Comparison of ENCODE assay signal across 7 mouse cellular contexts in the genomic region with DNA sequence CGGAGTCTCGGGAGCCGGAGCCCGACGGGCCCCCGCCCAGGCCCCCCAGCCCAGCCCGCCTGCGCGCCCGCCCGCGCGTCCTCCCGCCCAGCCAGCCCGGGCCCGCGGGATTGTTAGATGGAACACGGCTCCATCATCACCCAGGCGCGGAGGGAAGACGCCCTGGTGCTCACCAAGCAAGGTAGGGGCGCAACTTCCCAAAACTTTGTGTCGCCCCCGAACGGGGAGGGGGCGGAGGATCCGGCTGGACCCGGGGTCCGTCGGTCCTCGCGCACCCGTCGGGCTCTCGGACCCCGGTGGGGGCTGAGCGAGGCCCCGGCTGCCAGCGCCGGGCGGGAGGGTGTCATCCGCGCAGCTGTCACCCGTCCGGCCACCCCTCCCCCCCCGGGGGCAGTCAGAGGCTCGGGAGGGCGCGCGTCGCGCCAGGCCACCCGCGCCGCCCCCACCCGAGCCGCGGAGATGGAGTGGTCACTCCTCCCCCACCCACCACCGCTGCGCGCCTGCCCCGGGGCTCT. TPM values are rescaled to one million over a fixed set of nuclear protein-coding genes. Genes with fewer than 3 reads are reported as not detected.
DNase-seq lines count a peak whose midpoint lies in the region; ATAC-seq lines count a peak whose summit lies in the region.

No protein-coding gene starts in this region.

- H3K9me3 ChIP-seq in embryonic facial prominence, embryonic 12.5 days, result no peaks in the 10 kb centered on the region
- H3K9me3 ChIP-seq in heart, embryonic 16.5 days (replicated peaks; ENCODE audit: control insufficient read depth, low read length), result no peaks in the 10 kb centered on the region
- no peaks in the 10 kb centered on the region for H3K9me3 ChIP-seq in stomach, embryonic 15.5 days

- DNase-seq in CD8-positive naive resting alpha-beta T cell, adult 2 months (ENCODE audit: low read depth in 2 of 2, low spot score in 2 of 2), result peak; percentile 10 to 18
- peak; percentile 69 for DNase-seq in Muller cell, postnatal 12 days (ENCODE audit: inconsistent ontology term)
- peak; percentile 83 to 89 for DNase-seq in kidney, postnatal 25 days

- peak overlapping the region; percentile 99 for H3K27ac ChIP-seq in embryonic facial prominence, embryonic 12.5 days
- H3K27ac ChIP-seq in heart, embryonic 16.5 days (ENCODE audit: low read length), result peak overlapping the region; percentile 97
- peak overlapping the region; percentile 100 for H3K27ac ChIP-seq in stomach, embryonic 15.5 days

- peak overlapping the region; percentile 100 for H3K4me3 ChIP-seq in embryonic facial prominence, embryonic 12.5 days
- peak overlapping the region; percentile 79 for H3K4me3 ChIP-seq in heart, embryonic 16.5 days (ENCODE audit: low read length)
- H3K4me3 ChIP-seq in stomach, embryonic 15.5 days (replicated peaks), result peak overlapping the region; percentile 90

- peaks cover 43% of the 10 kb centered on the region for H3K4me1 ChIP-seq in embryonic facial prominence, embryonic 12.5 days
- H3K4me1 ChIP-seq in heart, embryonic 16.5 days (ENCODE audit: control insufficient read depth, insufficient read depth, low read length), result peaks cover 42% of the 10 kb centered on the region
- H3K4me1 ChIP-seq in stomach, embryonic 15.5 days, result peaks cover 50% of the 10 kb centered on the region

- 1% methylated on average over 37 of the region's 62 CpGs for WGBS in embryonic facial prominence, embryonic 12.5 days
- WGBS in heart, embryonic 16.5 days, result under 1% methylated on average over 49 of the region's 62 CpGs
- WGBS in stomach, embryonic 15.5 days, result under 1% methylated on average over 32 of the region's 62 CpGs

- ATAC-seq in embryonic facial prominence, embryonic 12.5 days (ENCODE audit: insufficient number of reproducible peaks, insufficient read depth, low FRiP score, low TSS enrichment), result peak; percentile 9
- ATAC-seq in heart, embryonic 16.5 days (replicated peaks; ENCODE audit: extremely low read depth, insufficient read depth, low FRiP score), result peak; percentile 17
- peak; percentile 20 for ATAC-seq in megakaryocyte, adult 5-6 weeks (ENCODE audit: poor library complexity, severe bottlenecking)
- ATAC-seq in stomach, embryonic 15.5 days (ENCODE audit: insufficient read depth, low FRiP score, low read depth), result no peak; the same call in 1 of the 2 replicates

- H3K27me3 ChIP-seq in embryonic facial prominence, embryonic 12.5 days, result no peaks in the 10 kb centered on the region
- no peaks in the 10 kb centered on the region for H3K27me3 ChIP-seq in heart, embryonic 16.5 days (ENCODE audit: control insufficient read depth, insufficient read depth, low read length)
- no peaks in the 10 kb centered on the region for H3K27me3 ChIP-seq in stomach, embryonic 15.5 days (replicated peaks)

- H3K9ac ChIP-seq in embryonic facial prominence, embryonic 12.5 days, result peak overlapping the region; percentile 99
- H3K9ac ChIP-seq in heart, embryonic 16.5 days (ENCODE audit: low read length), result peak overlapping the region; percentile 98
- H3K9ac ChIP-seq in stomach, embryonic 15.5 days, result peak overlapping the region; percentile 96

- 0 out of 2 replicates have a peak, but pooled peaks cover 9% of the 10 kb centered on the region for H3K36me3 ChIP-seq in embryonic facial prominence, embryonic 12.5 days
- H3K36me3 ChIP-seq in heart, embryonic 16.5 days (ENCODE audit: control insufficient read depth, insufficient read depth), result no peaks in the 10 kb centered on the region
- no peaks in the 10 kb centered on the region for H3K36me3 ChIP-seq in stomach, embryonic 15.5 days

- H3K4me2 ChIP-seq in embryonic facial prominence, embryonic 12.5 days (replicated peaks), result peak overlapping the region; percentile 98
- H3K4me2 ChIP-seq in heart, embryonic 16.5 days (ENCODE audit: low read depth, low read length), result peak overlapping the region; percentile 82
- H3K4me2 ChIP-seq in stomach, embryonic 15.5 days, result peak overlapping the region; percentile 77

RNA-seq across cellular contexts. Expression of a gene that starts 0.7 kb away (rescaled TPM):
- 85.1 and 91.0 TPM in 2 replicates for polyA plus RNA-seq in embryonic facial prominence, embryonic 12.5 days (2016; fragmentation: Nextera tagmentation; extraction: Ambion mirVana)
- polyA plus RNA-seq in heart, embryonic 16.5 days (2015; fragmentation: Nextera tagmentation; extraction: Ambion mirVana), result 38.2 and 41.8 TPM in 2 replicates
- total RNA-seq in megakaryocyte, adult 5-6 weeks (2015), result 73.2 and 75.2 TPM in 2 replicates
- total RNA-seq in megakaryocyte, adult 5-6 weeks (2017), result 38.0 and 41.9 TPM in 2 replicates
- 57.0 and 63.2 TPM in 2 replicates for polyA plus RNA-seq in stomach, embryonic 15.5 days (2015; fragmentation: Nextera tagmentation; extraction: Ambion mirVana)

RNA-seq across cellular contexts. Expression of a gene that starts 21.3 kb away (rescaled TPM):
- polyA plus RNA-seq in embryonic facial prominence, embryonic 12.5 days (2016; fragmentation: Nextera tagmentation; extraction: Ambion mirVana), result 3.3 and 3.9 TPM in 2 replicates
- polyA plus RNA-seq in heart, embryonic 16.5 days (2015; fragmentation: Nextera tagmentation; extraction: Ambion mirVana), result 0.27 and 0.84 TPM in 2 replicates
- 0.07 TPM in 1 of 2 replicates, not detected in the other for total RNA-seq in megakaryocyte, adult 5-6 weeks (2015)
- 0.04 and 0.16 TPM in 2 replicates for total RNA-seq in megakaryocyte, adult 5-6 weeks (2017)
- polyA plus RNA-seq in stomach, embryonic 15.5 days (2015; fragmentation: Nextera tagmentation; extraction: Ambion mirVana), result 0.52 and 0.60 TPM in 2 replicates

RNA-seq across cellular contexts. Expression of a gene that starts 51.5 kb away (rescaled TPM):
- 76.5 and 84.1 TPM in 2 replicates for polyA plus RNA-seq in embryonic facial prominence, embryonic 12.5 days (2016; fragmentation: Nextera tagmentation; extraction: Ambion mirVana)
- 89.3 and 93.4 TPM in 2 replicates for polyA plus RNA-seq in heart, embryonic 16.5 days (2015; fragmentation: Nextera tagmentation; extraction: Ambion mirVana)
- total RNA-seq in megakaryocyte, adult 5-6 weeks (2015), result 17.4 and 25.7 TPM in 2 replicates
- 17.1 and 21.0 TPM in 2 replicates for total RNA-seq in megakaryocyte, adult 5-6 weeks (2017)
- polyA plus RNA-seq in stomach, embryonic 15.5 days (2015; fragmentation: Nextera tagmentation; extraction: Ambion mirVana), result 79.9 and 85.2 TPM in 2 replicates

Comparison
In these comparisons a context has a peak if more than half of its experiments do, and no peak if none do; other contexts are left out.
1. DNase-seq: peak in every context shown above with its lines; median percentile 86 in kidney, postnatal 25 days; 69 in Muller cell, postnatal 12 days; 14 in CD8-positive naive resting alpha-beta T cell, adult 2 months.